Mouse (Mus musculus) MEL (cell line): ENCODE measurements at regions not wholly inside any gene's neighbourhood (a gene's known extent, or its start where the extent isn't known, plus 50 kb on each side); places are given as distances from the start of the nearest gene placed in this dataset.

Experiments
- E2F4 ChIP-seq: IDR thresholded peaks from 2 replicates; pipeline ENCODE4 v1.6.1; 2011; ENCODE audit warnings: low read depth, low read length, improper control_type of control experiment, borderline replicate concordance
- ETS1 ChIP-seq: IDR thresholded peaks from 2 replicates; pipeline ENCODE4 v1.6.1; 2012; ENCODE audit warnings: low read depth, mild to moderate bottlenecking, inconsistent platforms, low read length, improper control_type of control experiment, moderate library complexity
- MYB ChIP-seq: IDR thresholded peaks from 2 replicates; pipeline ENCODE4 v1.6.1; 2011; ENCODE audit warnings: mild to moderate bottlenecking, low read depth, low read length, improper control_type of control experiment
- POLR2A ChIP-seq, 2 experiments: IDR thresholded peaks; 2 replicates each; pipeline ENCODE4 v1.6.1; 2011 to 2012; ENCODE audit warnings: low read length in 2 of 2, mild to moderate bottlenecking in 2 of 2, control low read depth in 1 of 2, improper control_type of control experiment in 1 of 2, low read depth in 1 of 2, moderate library complexity in 1 of 2; ENCODE audit not compliant: control insufficient read depth in 1 of 2, insufficient read depth in 1 of 2, poor library complexity in 1 of 2
- UBTF ChIP-seq: IDR thresholded peaks from 2 replicates; pipeline ENCODE4 v1.6.1; 2012; ENCODE audit warnings: low read depth, mild to moderate bottlenecking, inconsistent platforms, low read length, improper control_type of control experiment, moderate library complexity, borderline replicate concordance; ENCODE audit not compliant: insufficient read depth
- USF1 ChIP-seq: IDR thresholded peaks from 2 replicates; pipeline ENCODE4 v1.6.1; 2014; ENCODE audit warnings: low read depth, mild to moderate bottlenecking, inconsistent platforms, low read length, improper control_type of control experiment, moderate library complexity

DNA sequence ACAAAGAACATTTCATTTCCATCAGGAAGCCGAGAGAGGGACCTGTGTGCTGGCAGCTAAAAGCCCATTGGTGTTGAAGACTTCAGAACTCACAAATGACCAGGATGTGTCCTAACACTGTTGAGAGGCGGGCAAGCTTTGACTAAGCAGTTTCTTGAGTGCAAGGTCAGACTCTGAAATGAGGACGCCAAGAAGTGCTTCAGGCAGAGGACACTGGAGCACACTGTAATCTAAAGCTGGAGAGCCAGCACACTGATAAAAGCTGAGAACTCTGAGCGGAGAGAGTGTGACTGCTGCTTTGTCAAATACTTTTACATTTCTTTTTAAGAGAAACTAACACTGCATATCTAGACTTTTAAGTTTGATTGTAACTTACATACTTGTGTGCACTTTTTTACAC lies 72.5 kb upstream of the Dph5 start:
- TF ChIP-seq MYB (no peak), POLR2A (IDR thresholded peaks at IDR 0.05; ENCODE audit: control insufficient read depth in 1 of 2, insufficient read depth in 1 of 2, low read depth in 1 of 2, low read length in 2 of 2, poor library complexity in 1 of 2) (0 out of 4 replicates have a peak, but pooled peaks of 1 of the 2 experiments have one; percentile 17), UBTF (no peak), ETS1 (no peak), USF1 (no peak), E2F4 (no peak)
